Mouse (Mus musculus) CH12.LX (cell line): ENCODE results near the gene R3hcc1l.

Experiments used
- CTCF ChIP-seq, 2 experiments: IDR thresholded peaks in 1 of 2; conservative IDR thresholded peaks in 1 of 2; 2 replicates each; pipeline ENCODE4 v1.5.1; 2011 to 2012; ENCODE audit warnings: low read depth in 2 of 2, low read length in 2 of 2, improper control_type of control experiment in 1 of 2, inconsistent platforms in 1 of 2, mild to moderate bottlenecking in 1 of 2, moderate library complexity in 1 of 2
- EP300 ChIP-seq: IDR thresholded peaks from 2 replicates; pipeline ENCODE4 v1.6.1; 2011; ENCODE audit warnings: low read length, improper control_type of control experiment
- MAFK ChIP-seq: IDR thresholded peaks from 2 replicates; pipeline ENCODE4 v1.6.1; 2011; ENCODE audit warnings: low read length, improper control_type of control experiment; ENCODE audit not compliant: insufficient replicate concordance
- MEF2A ChIP-seq: IDR thresholded peaks from 2 replicates; pipeline ENCODE4 v1.6.1; 2014; ENCODE audit warnings: low read depth, mild to moderate bottlenecking, inconsistent platforms, low read length, improper control_type of control experiment, borderline replicate concordance
- NELFE ChIP-seq: IDR thresholded peaks from 2 replicates; pipeline ENCODE4 v1.6.1; 2011; ENCODE audit warnings: low read depth, low read length, improper control_type of control experiment
- POLR2A ChIP-seq: IDR thresholded peaks from 2 replicates; pipeline ENCODE4 v1.6.1; 2011; ENCODE audit warnings: low read depth, mild to moderate bottlenecking, improper control_type of control experiment, low read length
- RAD21 ChIP-seq: IDR thresholded peaks from 2 replicates; pipeline ENCODE4 v1.6.1; 2011; ENCODE audit warnings: low read depth, mild to moderate bottlenecking, low read length, improper control_type of control experiment, moderate library complexity
- UBTF ChIP-seq: IDR thresholded peaks from 2 replicates; pipeline ENCODE4 v1.6.1; 2012; ENCODE audit warnings: low read depth, mild to moderate bottlenecking, inconsistent platforms, low read length, improper control_type of control experiment, moderate library complexity
- ZKSCAN1 ChIP-seq: IDR thresholded peaks from 2 replicates; pipeline ENCODE4 v1.6.1; 2012; ENCODE audit warnings: low read depth, inconsistent platforms, low read length, improper control_type of control experiment, borderline replicate concordance

GRCm38 (mm10) chr19:42566283-42567019 lies 47.9 kb downstream of the R3hcc1l start:
- TF ChIP-seq ZKSCAN1 = no peak
- TF ChIP-seq EP300 = no peak
- TF ChIP-seq UBTF = no peak
- TF ChIP-seq POLR2A = no peak
- no peak for TF ChIP-seq CTCF (conservative IDR thresholded peaks at IDR 0.05 in 1 of 2, IDR thresholded peaks at IDR 0.05 in 1 of 2; ENCODE audit: low read depth in 2 of 2, low read length in 2 of 2)
- TF ChIP-seq MEF2A = no peak
- no peak for TF ChIP-seq MAFK
- TF ChIP-seq NELFE = no peak
- TF ChIP-seq RAD21 = no peak
